Mouse (Mus musculus): ENCODE data around the gene Poldip3. TPM values are rescaled to one million over a fixed set of nuclear protein-coding genes. Genes with fewer than 3 reads are reported as not detected.

The Poldip3 gene
- polyA plus RNA-seq, 1 experiment from 2014 or later, result 155 TPM

DNA sequence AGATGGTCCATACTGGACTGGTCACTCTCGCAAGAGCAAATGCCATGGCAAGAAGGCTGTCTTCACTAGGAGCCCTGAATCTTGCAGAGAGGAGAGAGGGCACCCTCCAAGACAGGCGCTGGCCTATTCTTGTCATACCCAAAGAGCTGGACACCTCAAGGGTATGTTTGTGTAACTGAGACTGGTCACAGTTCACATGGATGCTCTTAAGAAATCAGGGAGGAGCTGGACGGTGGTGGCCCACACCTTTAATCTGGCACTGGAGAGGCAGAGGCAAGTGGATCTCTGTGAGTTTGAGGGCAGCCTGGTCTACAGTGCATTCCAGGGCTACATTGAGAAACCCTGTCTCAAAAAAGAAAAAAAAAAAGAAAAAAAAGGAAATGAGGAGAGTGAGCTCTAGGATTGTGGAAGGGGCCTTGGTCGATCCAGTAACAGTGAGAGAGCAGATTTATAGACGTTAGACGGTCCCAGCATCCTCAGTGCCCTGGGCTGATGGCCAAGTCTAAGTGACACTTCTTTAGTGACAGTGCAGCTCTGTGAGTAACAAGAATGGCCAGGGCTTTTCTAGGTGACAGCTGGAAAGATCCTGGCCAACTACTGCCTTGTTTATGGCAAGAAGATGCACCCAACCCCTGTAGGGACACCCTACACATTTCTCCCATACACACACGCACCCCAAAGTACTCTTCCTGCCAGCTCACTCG, 21.9 kb upstream of the Poldip3 start:
- Histone ChIP-seq H3K4me2 (peak overlapping the region; percentile 86), H3K4me3 (peak overlapping the region; percentile 94), H3K36me3 (no peaks in the 10 kb centered on the region), H3K27me3 (no peaks in the 10 kb centered on the region), H3K9me3 (no peaks in the 10 kb centered on the region), H3K9ac (peak overlapping the region; percentile 91), H3K27ac (0 out of 2 replicates have a peak overlapping the region, but pooled peaks have one; percentile 85), H3K4me1 (peaks cover 45% of the 10 kb centered on the region)
- WGBS, result 51% methylated on average over 8 of the region's 8 CpGs
- no peak for ATAC-seq (ENCODE audit: insufficient number of reproducible peaks, insufficient read depth, low FRiP score, low TSS enrichment, low read depth)

- Histone ChIP-seq H3K36me3 (peaks cover 5% of the 10 kb centered on the region; the same call in 1 of the 2 replicates), H3K4me2 (peak overlapping the region; percentile 86; the same call in 1 of the 2 replicates), H3K4me1 (peaks cover 47% of the 10 kb centered on the region), H3K4me3 (no peak overlapping the region), H3K9me3 (no peaks in the 10 kb centered on the region), H3K9ac (peak overlapping the region; percentile 37; the same call in 1 of the 2 replicates), H3K27ac (peak overlapping the region; percentile 22; the same call in 1 of the 2 replicates), H3K27me3 (no peaks in the 10 kb centered on the region)
- 85% methylated on average over 8 of the region's 8 CpGs for WGBS
- no peak for ATAC-seq (ENCODE audit: insufficient number of reproducible peaks, insufficient read depth, low FRiP score, low TSS enrichment, low read depth)
Observed at GRCm38 (mm10) chr15:83169772-83170722, 20.9 kb upstream of the Poldip3 start.

- no peak overlapping the region for H3K4me3 ChIP-seq
- H3K9me3 ChIP-seq, result no peaks in the 10 kb centered on the region
- H3K27me3 ChIP-seq, result no peaks in the 10 kb centered on the region
- H3K4me2 ChIP-seq, result no peak overlapping the region; the same call in 1 of the 2 replicates
- peak overlapping the region; percentile 22; the same call in 1 of the 2 replicates for H3K27ac ChIP-seq
- 65% methylated on average over 7 of the region's 7 CpGs for WGBS
- H3K36me3 ChIP-seq, result peaks cover 5% of the 10 kb centered on the region; the same call in 1 of the 2 replicates
- H3K4me1 ChIP-seq, result peaks cover 50% of the 10 kb centered on the region
- H3K9ac ChIP-seq, result peak overlapping the region; percentile 37; the same call in 1 of the 2 replicates
- ATAC-seq (ENCODE audit: insufficient number of reproducible peaks, insufficient read depth, low FRiP score, low TSS enrichment, low read depth), result no peak
Observed at GRCm38 (mm10) chr15:83168875-83169771, 19.9 kb upstream of the Poldip3 start.

DNA sequence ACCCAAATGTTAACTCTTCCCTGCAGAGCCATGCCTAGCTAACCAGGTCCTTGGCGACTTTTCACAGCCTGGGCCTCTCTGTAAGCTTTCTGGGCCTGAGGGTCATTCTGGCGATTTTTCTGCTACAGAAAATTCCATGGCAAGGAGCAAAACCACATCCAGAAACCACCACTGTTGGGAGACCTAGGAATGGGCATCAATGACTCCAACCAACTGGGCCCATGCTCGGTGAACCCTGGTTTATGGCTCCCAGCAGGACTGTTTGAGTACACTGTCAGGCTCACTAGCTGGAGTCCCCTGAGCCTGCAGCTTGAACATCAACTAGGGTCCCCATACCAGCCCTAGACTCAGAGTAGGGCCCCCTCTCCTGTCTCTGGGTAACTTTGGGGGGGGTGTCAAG, 19.1 kb upstream of the Poldip3 start:
- Histone ChIP-seq H3K9me3 (no peaks in the 10 kb centered on the region), H3K4me1 (peaks cover 53% of the 10 kb centered on the region), H3K27ac (no peak overlapping the region)

DNA sequence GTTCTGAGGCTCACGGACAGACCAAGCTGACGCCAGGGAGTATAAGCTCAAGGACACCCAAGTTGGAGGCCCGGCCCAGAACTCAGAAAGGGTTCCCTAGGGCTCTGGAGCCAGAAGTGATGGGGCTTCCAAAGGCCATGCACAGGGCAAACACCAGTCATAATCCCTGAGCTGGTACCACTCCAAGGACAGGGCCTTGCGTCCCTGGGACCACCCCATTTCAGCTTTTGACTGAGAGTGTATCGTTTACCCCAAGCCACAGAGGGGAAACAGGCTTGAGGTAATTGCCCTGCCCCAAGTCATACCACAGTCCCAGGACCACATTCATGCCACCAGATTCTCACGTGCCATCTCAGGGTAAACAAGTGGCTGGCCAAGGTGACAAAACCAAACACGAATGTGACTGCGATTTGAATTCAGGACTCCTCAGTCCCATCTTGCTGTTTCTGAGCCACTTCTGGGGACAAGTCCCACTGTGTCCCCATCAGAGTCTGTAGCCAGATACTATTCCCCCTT, 18.4 kb upstream of the Poldip3 start:
- Histone ChIP-seq H3K9me3 (no peaks in the 10 kb centered on the region), H3K4me1 (peaks cover 50% of the 10 kb centered on the region), H3K27ac (peak overlapping the region; percentile 78), H3K4me3 (no peak overlapping the region), H3K4me2 (no peak overlapping the region), H3K36me3 (peaks cover 13% of the 10 kb centered on the region), H3K9ac (no peak overlapping the region), H3K27me3 (no peaks in the 10 kb centered on the region)
- 87% methylated on average over 8 of the region's 8 CpGs for WGBS
- no peak for ATAC-seq (ENCODE audit: insufficient number of reproducible peaks, insufficient read depth, low FRiP score, low TSS enrichment, low read depth)

More for the DNA sequence above, 19.1 kb upstream of the Poldip3 start:
- Histone ChIP-seq H3K4me2 (no peak overlapping the region), H3K36me3 (peaks cover 6% of the 10 kb centered on the region; the same call in 1 of the 2 replicates), H3K27me3 (no peaks in the 10 kb centered on the region), H3K4me3 (no peak overlapping the region), H3K9ac (no peak overlapping the region)
- no peak for ATAC-seq (ENCODE audit: insufficient number of reproducible peaks, insufficient read depth, low FRiP score, low TSS enrichment, low read depth)
- WGBS, result 84% methylated on average over 3 of the region's 3 CpGs

DNA sequence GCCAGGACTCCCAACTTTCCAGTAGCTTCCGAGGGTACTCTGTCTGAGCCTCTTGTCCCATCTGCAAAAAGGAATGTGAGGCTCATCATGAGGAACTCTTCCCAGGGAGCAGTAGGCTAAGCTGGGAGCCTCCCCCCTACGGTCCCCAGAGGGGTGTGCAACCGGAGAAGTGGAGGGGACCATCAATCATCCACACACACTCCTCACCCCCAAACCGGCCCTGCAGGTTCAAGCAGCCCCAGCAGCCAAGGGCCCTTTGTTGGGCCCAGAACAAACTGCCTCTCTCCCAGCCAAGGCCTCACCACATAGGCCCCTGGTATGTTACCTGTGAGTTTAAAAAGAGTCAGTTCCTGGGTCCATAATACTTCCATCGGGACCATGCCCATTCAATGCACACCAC, 17.9 kb upstream of the Poldip3 start:
- Histone ChIP-seq H3K9me3 (no peaks in the 10 kb centered on the region), H3K4me3 (no peak overlapping the region), H3K4me2 (no peak overlapping the region), H3K9ac (no peak overlapping the region), H3K4me1 (peaks cover 50% of the 10 kb centered on the region), H3K36me3 (peaks cover 17% of the 10 kb centered on the region), H3K27me3 (no peaks in the 10 kb centered on the region), H3K27ac (peak overlapping the region; percentile 78)
- WGBS, result 72% methylated on average over 5 of the region's 5 CpGs
- no peak for ATAC-seq (ENCODE audit: insufficient number of reproducible peaks, insufficient read depth, low FRiP score, low TSS enrichment, low read depth)

GRCm38 (mm10) chr15:83166642-83167041, 17.5 kb upstream of the Poldip3 start:
- Histone ChIP-seq H3K9ac (no peak overlapping the region), H3K36me3 (peaks cover 22% of the 10 kb centered on the region), H3K27ac (peak overlapping the region; percentile 72), H3K4me2 (no peak overlapping the region), H3K4me1 (peaks cover 49% of the 10 kb centered on the region), H3K9me3 (no peaks in the 10 kb centered on the region), H3K27me3 (no peaks in the 10 kb centered on the region), H3K4me3 (no peak overlapping the region)
- ATAC-seq (ENCODE audit: insufficient number of reproducible peaks, insufficient read depth, low FRiP score, low TSS enrichment, low read depth), result no peak
- WGBS, result 72% methylated on average over 3 of the region's 3 CpGs

GRCm38 (mm10) chr15:83165526-83166315, 16.5 kb upstream of the Poldip3 start:
- Histone ChIP-seq H3K4me2 (no peak overlapping the region), H3K9ac (no peak overlapping the region), H3K27me3 (no peaks in the 10 kb centered on the region), H3K36me3 (peaks cover 31% of the 10 kb centered on the region), H3K4me3 (no peak overlapping the region), H3K9me3 (no peaks in the 10 kb centered on the region), H3K27ac (peak overlapping the region; percentile 72; the same call in 1 of the 2 replicates), H3K4me1 (peaks cover 40% of the 10 kb centered on the region)
- 90% methylated on average over 13 of the region's 13 CpGs for WGBS
- ATAC-seq (ENCODE audit: insufficient number of reproducible peaks, insufficient read depth, low FRiP score, low TSS enrichment, low read depth), result no peak

- H3K9ac ChIP-seq, result no peak overlapping the region
- no peak for ATAC-seq (ENCODE audit: insufficient number of reproducible peaks, insufficient read depth, low FRiP score, low TSS enrichment, low read depth)
- no peaks in the 10 kb centered on the region for H3K27me3 ChIP-seq
- H3K4me2 ChIP-seq, result no peak overlapping the region
- H3K4me3 ChIP-seq, result no peak overlapping the region
- H3K27ac ChIP-seq, result 0 out of 2 replicates have a peak overlapping the region, but pooled peaks have one; percentile 28
- peaks cover 38% of the 10 kb centered on the region for H3K36me3 ChIP-seq
- H3K9me3 ChIP-seq, result no peaks in the 10 kb centered on the region
- WGBS, result 54% methylated on average over 5 of the region's 5 CpGs
- H3K4me1 ChIP-seq, result peaks cover 35% of the 10 kb centered on the region
Observed at GRCm38 (mm10) chr15:83164971-83165471, 15.8 kb upstream of the Poldip3 start.

Data from embryonic facial prominence, embryonic 13.5 days (tissue).